Mouse (Mus musculus) MEL (cell line): Measurements from ENCODE around the gene Garem2. TPM values are rescaled to one million over a fixed set of nuclear protein-coding genes. Genes with fewer than 3 reads are reported as not detected.

Experiments
- DNase-seq: peaks from one replicate; pipeline ENCODE4 v3.0.0; 2011; ENCODE audit warnings: low read depth, low spot score
- H3K27ac ChIP-seq: 2 replicates; pipeline ENCODE4 v1.5.1; 2012; ENCODE audit warnings: low read depth, mild to moderate bottlenecking, control low read depth, low read length, moderate library complexity; ENCODE audit not compliant: control insufficient read depth
- H3K27me3 ChIP-seq, 2 experiments: fragments of 150-350 bp in 1 of 2; sonication (generic) in 1 of 2; 2 replicates each; pipeline ENCODE4 v1.6.1; 2012; ENCODE audit warnings: low read length in 2 of 2, mild to moderate bottlenecking in 2 of 2, improper control_type of control experiment in 1 of 2, moderate library complexity in 1 of 2; ENCODE audit not compliant: insufficient read depth in 2 of 2, control insufficient read depth in 1 of 2
- H3K36me3 ChIP-seq, 2 experiments: 2 replicates each; pipeline ENCODE4 v1.6.1; 2012 to 2014; ENCODE audit warnings: low read length in 2 of 2, improper control_type of control experiment in 1 of 2, inconsistent platforms in 1 of 2, mild to moderate bottlenecking in 1 of 2; ENCODE audit not compliant: insufficient read depth in 2 of 2, control insufficient read depth in 1 of 2
- H3K4me1 ChIP-seq, 2 experiments: fragments of 150-350 bp in 1 of 2; sonication (generic) in 1 of 2; 2 replicates each; pipeline ENCODE4 v1.6.1; 2012; ENCODE audit warnings: low read length in 2 of 2, improper control_type of control experiment in 1 of 2, mild to moderate bottlenecking in 1 of 2; ENCODE audit not compliant: insufficient read depth in 2 of 2, control insufficient read depth in 1 of 2
- H3K4me3 ChIP-seq, 2 experiments: fragments of 150-350 bp in 1 of 2; sonication (generic) in 1 of 2; 2 replicates each; pipeline ENCODE4 v1.5.1; 2012; ENCODE audit warnings: low read depth in 2 of 2, low read length in 2 of 2, mild to moderate bottlenecking in 2 of 2, moderate library complexity in 2 of 2, control low read depth in 1 of 2, improper control_type of control experiment in 1 of 2; ENCODE audit not compliant: control insufficient read depth in 1 of 2, insufficient read depth in 1 of 2
- H3K79me2 ChIP-seq: 2 replicates; pipeline ENCODE4 v1.6.1; 2012; ENCODE audit warnings: mild to moderate bottlenecking, low read length, moderate library complexity; ENCODE audit not compliant: control insufficient read depth, poor library complexity, insufficient read depth
- H3K9ac ChIP-seq: 2 replicates; pipeline ENCODE4 v1.6.1; 2012; ENCODE audit warnings: low read depth, mild to moderate bottlenecking, control low read depth, low read length, moderate library complexity; ENCODE audit not compliant: control insufficient read depth, poor library complexity, severe bottlenecking
- H3K9me3 ChIP-seq: fragments of 150-350 bp; sonication (generic); replicated peaks from 2 replicates; pipeline ENCODE4 v1.6.1; 2012; ENCODE audit warnings: mild to moderate bottlenecking, low read length, improper control_type of control experiment, moderate library complexity; ENCODE audit not compliant: insufficient read depth
- BHLHE40 ChIP-seq: IDR thresholded peaks from 2 replicates; pipeline ENCODE4 v1.6.1; 2012; ENCODE audit warnings: low read depth, mild to moderate bottlenecking, inconsistent platforms, low read length, improper control_type of control experiment, borderline replicate concordance
- E2F4 ChIP-seq: IDR thresholded peaks from 2 replicates; pipeline ENCODE4 v1.6.1; 2011; ENCODE audit warnings: low read depth, low read length, improper control_type of control experiment, borderline replicate concordance
- ELF1 ChIP-seq: IDR thresholded peaks from 2 replicates; pipeline ENCODE4 v1.6.1; 2014; ENCODE audit warnings: low read depth, mild to moderate bottlenecking, inconsistent platforms, low read length, improper control_type of control experiment, moderate library complexity
- ETS1 ChIP-seq: IDR thresholded peaks from 2 replicates; pipeline ENCODE4 v1.6.1; 2012; ENCODE audit warnings: low read depth, mild to moderate bottlenecking, inconsistent platforms, low read length, improper control_type of control experiment, moderate library complexity
- GABPA ChIP-seq: IDR thresholded peaks from 2 replicates; pipeline ENCODE4 v1.6.1; 2012; ENCODE audit warnings: low read depth, mild to moderate bottlenecking, inconsistent platforms, low read length, improper control_type of control experiment, moderate library complexity
- JUND ChIP-seq: IDR thresholded peaks from 2 replicates; pipeline ENCODE4 v1.6.1; 2011; ENCODE audit warnings: low read depth, mild to moderate bottlenecking, improper control_type of control experiment, low read length
- KAT2A ChIP-seq: conservative IDR thresholded peaks from 2 replicates; pipeline ENCODE4 v1.6.1; 2012; ENCODE audit warnings: low read depth, low read length, improper control_type of control experiment, inconsistent platforms
- MAX ChIP-seq: IDR thresholded peaks from 2 replicates; pipeline ENCODE4 v1.6.1; 2011; ENCODE audit warnings: low read length, improper control_type of control experiment
- MAZ ChIP-seq: IDR thresholded peaks from 2 replicates; pipeline ENCODE4 v1.6.1; 2012; ENCODE audit warnings: low read depth, mild to moderate bottlenecking, inconsistent platforms, low read length, improper control_type of control experiment
- MEF2A ChIP-seq: IDR thresholded peaks from 2 replicates; pipeline ENCODE4 v1.6.1; 2014; ENCODE audit warnings: low read depth, mild to moderate bottlenecking, inconsistent platforms, low read length, improper control_type of control experiment; ENCODE audit not compliant: poor library complexity, insufficient replicate concordance, severe bottlenecking; ENCODE audit errors: extremely low read depth
- MXI1 ChIP-seq: IDR thresholded peaks from 2 replicates; pipeline ENCODE4 v1.6.1; 2011; ENCODE audit warnings: mild to moderate bottlenecking, low read depth, low read length, improper control_type of control experiment
- MYB ChIP-seq: IDR thresholded peaks from 2 replicates; pipeline ENCODE4 v1.6.1; 2011; ENCODE audit warnings: mild to moderate bottlenecking, low read depth, low read length, improper control_type of control experiment
- MYC ChIP-seq: IDR thresholded peaks from 2 replicates; pipeline ENCODE4 v1.6.1; 2011; ENCODE audit warnings: low read depth, mild to moderate bottlenecking, low read length, improper control_type of control experiment, moderate library complexity
- NELFE ChIP-seq: IDR thresholded peaks from 2 replicates; pipeline ENCODE4 v1.6.1; 2011; ENCODE audit warnings: low read depth, low read length, improper control_type of control experiment
- NRF1 ChIP-seq: IDR thresholded peaks from 2 replicates; pipeline ENCODE4 v1.6.1; 2014; ENCODE audit warnings: low read depth, mild to moderate bottlenecking, inconsistent platforms, low read length, improper control_type of control experiment, moderate library complexity; ENCODE audit not compliant: poor library complexity, insufficient read depth, severe bottlenecking
- POLR2A ChIP-seq, 2 experiments: IDR thresholded peaks; 2 replicates each; pipeline ENCODE4 v1.6.1; 2011 to 2012; ENCODE audit warnings: low read length in 2 of 2, mild to moderate bottlenecking in 2 of 2, control low read depth in 1 of 2, improper control_type of control experiment in 1 of 2, low read depth in 1 of 2, moderate library complexity in 1 of 2; ENCODE audit not compliant: control insufficient read depth in 1 of 2, insufficient read depth in 1 of 2, poor library complexity in 1 of 2
- POLR2AphosphoS5 ChIP-seq: IDR thresholded peaks from 2 replicates; pipeline ENCODE4 v1.6.1; 2012; ENCODE audit warnings: low read depth, borderline replicate concordance, mild to moderate bottlenecking, inconsistent platforms, low read length, moderate library complexity, mixed read lengths
- RCOR1 ChIP-seq: IDR thresholded peaks from 2 replicates; pipeline ENCODE4 v1.6.1; 2012; ENCODE audit warnings: low read depth, mild to moderate bottlenecking, inconsistent platforms, low read length, improper control_type of control experiment
- SMC3 ChIP-seq: IDR thresholded peaks from 2 replicates; pipeline ENCODE4 v1.6.1; 2011; ENCODE audit warnings: low read depth, low read length, improper control_type of control experiment
- TAL1 ChIP-seq: IDR thresholded peaks from 2 replicates; pipeline ENCODE4 v1.6.1; 2012; ENCODE audit warnings: mild to moderate bottlenecking, inconsistent platforms, low read length, moderate library complexity, mixed read lengths
- USF1 ChIP-seq: IDR thresholded peaks from 2 replicates; pipeline ENCODE4 v1.6.1; 2014; ENCODE audit warnings: low read depth, mild to moderate bottlenecking, inconsistent platforms, low read length, improper control_type of control experiment, moderate library complexity
- ZC3H11A ChIP-seq: IDR thresholded peaks from 2 replicates; pipeline ENCODE4 v1.6.1; 2012; ENCODE audit warnings: low read depth, mild to moderate bottlenecking, inconsistent platforms, low read length, improper control_type of control experiment
- ZMIZ1 ChIP-seq: IDR thresholded peaks from 2 replicates; pipeline ENCODE4 v1.6.1; 2012; ENCODE audit warnings: low read depth, mild to moderate bottlenecking, inconsistent platforms, low read length, improper control_type of control experiment, moderate library complexity
- polyA plus RNA-seq, 2 experiments: library from polyadenylated mRNA; stranded (reverse) in 1 of 2; unstranded in 1 of 2; fragments of >175 nt in 1 of 2; fragments of >200 nt in 1 of 2; gene quantifications; 2 replicates each; pipeline versions ENCODE4 v1.2.1 to v1.2.4; 2012; ENCODE audit warnings: low replicate concordance in 2 of 2, low read depth in 1 of 2; ENCODE audit not compliant: insufficient read length in 2 of 2, insufficient read depth in 1 of 2, missing spikeins in 1 of 2
- total RNA-seq: library from RNA; depleted of rRNA; stranded (reverse); fragments of 300-350 nt; gene quantifications from 2 replicates; pipeline ENCODE4 v1.2.3, GENCODE M21; 2012

Gene Garem2
- total and polyA plus RNA-seq, 3 experiments: 0.04 TPM; not detected in 2

GRCm38 (mm10) chr5:30120106-30120505 is 15.1 kb downstream of the Garem2 start:
- H3K27ac ChIP-seq: no peak overlapping the region
- H3K27me3 ChIP-seq: no peaks in the 10 kb centered on the region
- H3K36me3 ChIP-seq: no peaks in the 10 kb centered on the region
- no peak overlapping the region for H3K9ac ChIP-seq
- H3K4me1 ChIP-seq: no peaks in the 10 kb centered on the region
- no peaks in the 10 kb centered on the region for H3K9me3 ChIP-seq
- TF ChIP-seq POLR2AphosphoS5 (no peak), JUND (no peak), ZC3H11A (no peak), MYC (no peak), MAX (no peak), ELF1 (no peak), RCOR1 (no peak), USF1 (no peak), KAT2A (no peak), ZMIZ1 (no peak), MAZ (no peak), ETS1 (no peak), GABPA (no peak), E2F4 (no peak), NRF1 (no peak), POLR2A (IDR thresholded peaks at IDR 0.05; ENCODE audit: control insufficient read depth in 1 of 2, insufficient read depth in 1 of 2, low read depth in 1 of 2, low read length in 2 of 2, poor library complexity in 1 of 2) (no peak), MYB (no peak), MXI1 (no peak)
- no peak overlapping the region for H3K4me3 ChIP-seq
- DNase-seq: no peak
- H3K79me2 ChIP-seq: no peaks in the 10 kb centered on the region

GRCm38 (mm10) chr5:30122481-30122880 is 17.5 kb downstream of the Garem2 start:
- Histone ChIP-seq H3K9ac (no peak overlapping the region), H3K27me3 (no peaks in the 10 kb centered on the region), H3K79me2 (no peaks in the 10 kb centered on the region), H3K36me3 (peaks cover 0 to 5% of the 10 kb centered on the region in 2 experiments; a peak in 2 of 4 replicates), H3K9me3 (no peaks in the 10 kb centered on the region), H3K4me3 (no peak overlapping the region), H3K27ac (no peak overlapping the region), H3K4me1 (no peaks in the 10 kb centered on the region)
- DNase-seq: no peak
- TF ChIP-seq NELFE: no peak
- TF ChIP-seq ELF1: no peak
- TF ChIP-seq E2F4: no peak
- no peak for TF ChIP-seq SMC3
- TF ChIP-seq BHLHE40: no peak
- TF ChIP-seq MXI1: no peak
- TF ChIP-seq TAL1: no peak
- TF ChIP-seq MEF2A: no peak
